Mouse (Mus musculus): ENCODE measurements around the gene Dennd1c. TPM values are rescaled to one million over a fixed set of nuclear protein-coding genes. Genes with fewer than 3 reads are reported as not detected.
A peak's percentile ranks its signal among the peaks of the same experiment; 100 is the strongest.

Dennd1c gene
- total RNA-seq, 2 experiments from 2014 or later, result 2.0 TPM

DNA sequence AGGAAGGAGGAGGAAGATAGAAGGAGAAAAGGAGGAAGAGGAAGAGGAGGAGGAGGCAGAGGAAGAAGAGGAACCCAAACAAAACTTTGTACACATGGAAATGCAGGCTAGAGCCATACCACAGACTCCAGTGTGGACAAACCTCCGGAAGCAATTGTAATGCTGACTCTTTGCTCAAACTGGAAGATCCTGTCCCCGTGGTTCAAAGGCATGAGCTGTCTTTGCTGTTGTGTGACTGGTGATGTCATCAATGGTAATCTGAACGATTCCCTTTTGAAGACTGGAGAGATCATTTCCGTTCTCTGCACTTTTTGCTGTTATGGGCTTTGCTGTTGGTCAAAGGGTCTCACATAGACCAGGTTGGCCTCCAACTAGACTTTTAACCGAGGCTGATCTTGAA, 20.0 kb upstream of the Dennd1c start:
- DNase-seq, result no peak
- intact Hi-C loops (cut with DNase I), result loop anchor here (5.0 kb wide), 2 partner anchors 36 to 234 kb away; no protein-coding TSS in a partner anchor

DNA sequence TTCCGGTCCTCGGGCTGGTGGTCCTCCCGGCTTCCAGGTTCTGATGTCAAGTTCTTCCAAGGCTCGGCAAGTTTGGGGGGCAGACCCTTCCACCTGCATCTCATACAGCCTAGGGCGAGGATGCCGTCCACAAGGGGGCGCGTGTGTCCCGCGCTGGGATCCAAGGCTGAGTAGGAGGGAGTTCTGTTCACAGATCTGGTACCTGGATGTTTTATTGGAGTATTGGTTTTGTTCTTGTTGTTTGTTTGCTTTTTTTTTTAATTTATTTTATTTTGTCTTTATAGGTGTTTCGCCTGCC, 18.3 kb upstream of the Dennd1c start:
- DNase-seq, result peak; percentile 90 to 92
- intact Hi-C loops (cut with DNase I), result loop anchor here (1.0 to 5.0 kb wide), 3 partner anchors 34 to 236 kb away; no protein-coding TSS in a partner anchor

- DNase-seq, result peak; percentile 45 to 61
- intact Hi-C loops (cut with DNase I), result loop anchor here (1.0 to 5.0 kb wide), 3 partner anchors 34 to 236 kb away; no protein-coding TSS in a partner anchor
Measured at GRCm38 (mm10) chr17:57095855-57096622, 17.7 kb upstream of the Dennd1c start.

GRCm38 (mm10) chr17:57094222-57094621, 15.9 kb upstream of the Dennd1c start:
- intact Hi-C loops (cut with DNase I), result no loop called here
- no peak for DNase-seq

DNA sequence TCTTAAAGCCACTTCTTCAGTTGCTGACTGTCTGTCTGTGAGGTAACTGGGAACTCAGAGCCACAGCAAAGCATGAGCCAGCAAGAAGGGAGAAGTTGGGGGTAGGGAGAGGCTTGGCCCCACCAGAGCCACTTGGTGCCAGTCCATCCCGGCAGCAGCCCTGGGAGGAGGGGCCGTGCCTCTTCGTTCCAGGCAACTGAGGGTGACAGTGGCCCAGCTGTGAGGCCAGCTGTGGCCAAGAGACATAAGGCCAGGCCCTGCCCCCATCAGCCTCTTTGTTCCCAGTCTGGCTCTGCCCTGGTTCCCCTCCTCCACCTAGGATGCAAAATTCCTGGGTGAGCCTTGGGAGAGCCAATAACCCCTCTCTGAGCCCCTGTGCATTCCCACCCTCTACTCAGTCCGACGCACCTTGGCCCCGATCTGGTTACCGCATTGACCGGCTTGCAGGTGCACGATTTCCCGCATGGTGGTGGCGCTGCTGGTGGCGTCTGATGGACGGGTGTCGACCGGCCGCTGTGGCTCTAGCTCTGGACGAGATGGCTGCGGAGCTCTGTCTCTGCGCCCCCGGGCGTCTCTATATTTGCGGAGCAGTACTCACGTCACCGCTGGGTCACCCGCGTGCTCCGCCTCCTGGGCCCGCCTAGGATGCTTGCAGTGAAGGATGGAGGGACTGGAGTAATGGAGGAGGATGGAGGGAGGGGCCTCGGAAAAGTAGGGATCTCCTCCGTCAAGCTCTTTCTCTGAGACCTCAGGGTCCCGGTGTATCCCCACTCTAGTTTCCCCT, 8.9 kb upstream of the Dennd1c start, which contains the start of gene Tubb4a:
TSS of gene Tubb4a (minus strand) at position 734 of the 784 bp plus-strand sequence.
- intact Hi-C loops (cut with DNase I), result no loop called here
- DNase-seq, result peak; percentile 45 to 52

DNA sequence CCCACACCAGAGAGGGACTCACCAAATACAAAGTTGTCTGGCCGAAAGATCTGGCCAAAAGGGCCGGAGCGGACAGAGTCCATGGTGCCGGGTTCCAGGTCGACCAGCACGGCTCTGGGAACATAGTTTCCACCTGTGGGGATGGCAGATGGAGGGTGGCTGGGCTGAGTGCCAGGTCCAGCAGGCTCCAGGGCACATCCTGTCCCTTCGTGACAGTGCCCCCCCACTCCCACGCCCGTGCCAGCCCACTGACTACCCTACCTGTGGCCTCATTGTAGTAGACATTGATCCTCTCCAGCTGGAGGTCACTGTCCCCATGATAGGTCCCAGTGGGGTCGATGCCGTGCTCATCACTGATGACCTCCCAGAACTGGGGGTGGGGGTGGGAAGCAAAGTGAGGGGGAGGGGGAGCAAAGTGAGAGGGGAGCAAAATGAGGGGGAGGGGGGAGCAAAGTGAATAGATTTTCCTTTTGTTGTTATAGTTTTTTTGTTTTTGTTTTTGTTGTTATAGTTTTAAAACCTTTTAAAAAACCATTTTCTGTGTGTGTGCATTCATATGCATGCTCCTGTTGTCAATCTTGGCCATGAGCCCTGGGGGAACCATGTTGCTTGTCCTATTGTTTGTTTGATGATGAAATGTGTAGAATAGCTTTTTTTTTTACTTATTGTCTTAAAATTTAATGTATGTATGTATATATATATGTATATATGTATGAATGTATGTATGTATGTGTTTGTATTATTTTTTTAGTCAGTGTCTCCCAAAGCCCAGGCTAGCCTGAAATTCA, 7.8 kb upstream of the Dennd1c start:
- intact Hi-C loops (cut with DNase I), result no loop called here
- no peak for DNase-seq

DNA sequence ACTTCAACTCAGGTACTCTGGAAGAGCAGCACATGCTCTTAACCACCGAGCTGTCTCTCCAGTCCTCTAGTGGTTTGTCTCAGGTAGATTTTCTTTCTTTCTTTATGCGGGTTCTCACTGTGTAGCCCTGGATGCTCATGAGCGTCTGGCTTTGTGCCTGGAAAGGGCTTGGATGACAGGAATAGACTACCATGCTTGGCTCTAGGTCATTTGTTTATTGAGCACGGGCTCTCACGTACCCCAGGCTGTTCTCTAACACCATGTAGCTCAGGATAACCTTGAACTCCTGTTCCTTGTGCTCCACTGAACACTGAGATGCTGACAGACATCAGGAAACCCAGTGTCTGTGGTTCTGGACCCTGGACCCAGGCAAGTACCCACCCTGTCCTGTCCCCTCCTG, 4.2 kb upstream of the Dennd1c start:
- intact Hi-C loops (cut with DNase I), result no loop called here
- no peak for DNase-seq

DNA sequence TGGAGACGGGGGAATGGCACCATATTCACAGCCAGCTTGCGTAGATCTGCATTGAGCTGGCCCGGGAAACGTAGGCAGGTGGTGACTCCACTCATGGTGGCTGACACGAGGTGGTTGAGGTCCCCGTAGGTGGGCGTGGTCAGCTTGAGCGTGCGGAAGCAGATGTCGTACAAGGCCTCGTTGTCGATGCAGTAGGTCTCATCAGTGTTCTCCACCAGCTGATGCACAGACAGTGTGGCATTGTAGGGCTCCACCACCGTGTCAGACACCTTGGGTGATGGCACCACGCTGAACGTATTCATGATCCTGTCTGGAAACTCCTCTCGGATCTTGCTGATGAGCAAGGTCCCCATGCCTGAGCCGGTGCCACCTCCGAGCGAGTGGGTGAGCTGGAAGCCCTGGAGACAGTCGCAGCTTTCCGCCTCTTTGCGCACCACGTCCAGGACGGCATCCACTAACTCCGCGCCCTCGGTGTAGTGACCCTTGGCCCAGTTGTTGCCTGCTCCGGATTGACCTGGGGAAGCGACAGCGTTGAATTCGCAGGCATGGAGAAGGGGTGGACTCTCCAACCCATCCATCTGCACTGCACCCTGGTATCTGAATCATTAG, 3.0 kb upstream of the Dennd1c start:
- no peak for DNase-seq
- intact Hi-C loops (cut with DNase I), result no loop called here

DNA sequence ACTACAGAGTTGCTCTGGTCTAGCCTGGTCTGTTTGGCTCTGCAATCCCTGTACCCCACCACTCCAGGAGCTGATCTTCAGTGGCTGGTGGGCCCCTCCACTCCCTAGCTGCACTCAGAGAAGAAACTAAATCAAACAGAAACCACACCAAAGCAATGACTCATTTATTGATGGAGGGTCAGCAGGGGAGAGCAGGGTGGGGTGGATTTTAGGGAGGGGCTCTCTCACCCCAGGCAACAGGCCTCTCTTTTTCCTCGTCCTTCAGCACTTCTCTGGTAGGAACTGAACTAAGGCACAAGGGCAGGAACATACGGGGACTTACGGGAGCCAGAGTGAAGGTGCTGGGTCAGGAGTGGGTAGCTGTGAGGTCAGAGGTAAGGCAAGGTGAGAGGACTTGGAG, 1.6 kb upstream of the Dennd1c start:
- no peak for DNase-seq

GRCm38 (mm10) chr17:57076916-57077315, 1.4 kb downstream of the Dennd1c start:
- no peak for DNase-seq
- intact Hi-C loops (cut with DNase I), result no loop called here

More for the DNA sequence above, 1.6 kb upstream of the Dennd1c start:
- intact Hi-C loops (cut with DNase I), result no loop called here

DNA sequence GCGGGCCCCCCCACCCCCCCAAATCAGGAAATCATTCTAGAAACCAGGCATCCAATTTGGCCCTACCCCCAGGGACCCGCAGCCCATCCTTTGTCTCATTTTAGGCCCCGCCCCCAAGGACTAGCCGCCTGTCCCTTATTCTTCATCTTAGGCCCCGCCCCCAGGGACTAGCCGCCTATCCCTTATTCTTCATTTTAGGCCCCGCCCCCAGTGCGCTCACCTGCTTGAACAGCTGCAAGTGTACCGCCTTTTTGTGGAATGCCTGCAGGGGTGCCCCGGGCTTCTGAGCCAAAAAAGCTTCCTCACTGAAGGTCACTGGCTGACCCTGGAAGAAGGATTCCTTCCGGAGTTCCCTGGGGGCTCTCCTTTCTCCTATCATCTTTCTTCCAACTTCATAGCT, 7.6 kb downstream of the Dennd1c start:
- intact Hi-C loops (cut with DNase I), result no loop called here
- DNase-seq, result no peak

DNA sequence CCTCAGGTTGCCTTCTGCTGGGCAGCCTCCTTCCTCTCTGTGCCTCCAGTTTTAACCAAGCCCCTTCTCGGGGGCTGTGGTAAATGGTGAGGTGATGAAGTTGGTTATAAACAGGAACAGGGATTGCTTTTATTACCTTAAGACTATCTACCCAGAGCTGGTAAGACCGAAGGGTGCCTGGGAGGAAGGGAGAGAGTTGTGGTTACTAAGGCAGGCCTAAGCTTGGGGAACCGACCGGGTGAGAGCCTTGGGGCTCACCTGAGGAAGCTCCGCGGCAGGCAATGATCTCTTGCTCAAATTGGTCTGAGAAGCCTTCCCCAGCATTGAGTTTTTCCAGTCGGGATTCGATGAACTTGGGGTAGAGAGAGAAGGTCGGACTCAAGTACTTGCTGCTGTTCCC, 8.0 kb downstream of the Dennd1c start:
- intact Hi-C loops (cut with DNase I), result no loop called here
- DNase-seq, result no peak

DNA sequence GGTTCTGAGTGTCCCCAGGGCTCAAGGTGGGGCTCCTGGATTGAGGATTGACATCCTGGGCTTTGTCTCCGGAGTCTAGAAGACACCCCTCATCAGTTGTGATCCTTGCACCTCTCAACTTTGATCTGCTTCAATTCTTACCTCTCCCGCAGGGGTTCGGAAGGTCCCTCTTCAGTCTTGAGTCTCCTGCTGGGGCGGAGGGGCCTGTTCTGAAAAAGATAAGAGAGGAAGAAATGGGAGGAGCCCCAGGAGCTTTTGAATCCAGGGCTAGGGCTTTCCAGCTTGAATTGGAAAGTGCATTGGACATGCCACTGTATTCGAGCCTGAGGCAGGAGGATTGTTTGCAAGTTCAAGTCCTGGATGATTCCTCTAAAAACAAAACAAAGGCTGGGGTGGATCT, 11.4 kb downstream of the Dennd1c start:
- no peak for DNase-seq
- intact Hi-C loops (cut with DNase I), result no loop called here

GRCm38 (mm10) chr17:57063031-57063430, 15.3 kb downstream of the Dennd1c start:
- no peak for DNase-seq
- intact Hi-C loops (cut with DNase I), result loop anchor here (5.0 kb wide), 1 partner anchor 34 kb away; no protein-coding TSS in a partner anchor

DNA sequence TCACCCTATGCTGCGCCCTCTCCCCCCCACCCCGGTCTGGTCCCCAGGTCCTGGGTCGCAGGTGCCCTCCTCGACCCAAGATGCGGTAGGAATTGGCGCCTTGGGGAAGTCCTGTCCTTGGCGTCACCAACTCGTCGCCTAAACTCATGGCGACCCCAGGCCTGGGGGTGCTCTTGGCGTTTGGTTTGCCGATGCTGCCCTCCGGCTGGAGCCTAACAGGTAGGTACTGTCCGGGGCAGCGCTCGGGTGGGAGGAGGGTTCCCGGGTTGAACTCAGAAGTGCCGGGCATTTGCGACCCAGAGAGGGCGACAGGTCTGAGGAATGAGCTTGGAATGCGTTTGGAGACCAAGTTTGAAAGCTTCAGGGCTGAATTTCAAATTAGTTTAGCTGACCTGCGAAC, 15.8 kb downstream of the Dennd1c start:
- no peak for DNase-seq
- intact Hi-C loops (cut with DNase I), result loop anchor here (5.0 kb wide), 1 partner anchor 35 kb away; no protein-coding TSS in a partner anchor

GRCm38 (mm10) chr17:57062011-57062521, 16.2 kb downstream of the Dennd1c start:
- no peak for DNase-seq
- intact Hi-C loops (cut with DNase I), result loop anchor here (5.0 kb wide), 1 partner anchor 35 kb away; no protein-coding TSS in a partner anchor

GRCm38 (mm10) chr17:57061069-57061468, 17.2 kb downstream of the Dennd1c start:
- intact Hi-C loops (cut with DNase I), result loop anchor here (5.0 kb wide), 1 partner anchor 36 kb away; no protein-coding TSS in a partner anchor
- no peak for DNase-seq

GRCm38 (mm10) chr17:57060231-57060801, 18.0 kb downstream of the Dennd1c start:
- peak; percentile 92 to 95 for DNase-seq
- intact Hi-C loops (cut with DNase I), result loop anchor here (5.0 kb wide), 1 partner anchor 37 kb away; no protein-coding TSS in a partner anchor

GRCm38 (mm10) chr17:57059486-57059977, 18.8 kb downstream of the Dennd1c start, which contains the start of gene Slc25a23:
Gene Slc25a23, minus strand, starts transcription at chr17:57059863.
- peak; percentile 72 to 76 for DNase-seq
- intact Hi-C loops (cut with DNase I), result loop anchor here (5.0 to 10.0 kb wide), 2 partner anchors 62 to 235 kb away; partner anchors contain the start of gene Alkbh7

All from heart, postnatal 14 days (tissue).